Mouse (Mus musculus): ENCODE data around the gene Fn1. TPM values are rescaled to one million over a fixed set of nuclear protein-coding genes. Genes with fewer than 3 reads are reported as not detected.

The Fn1 gene
- total RNA-seq, 2 experiments from 2014 or later = 31.9 to 147 TPM

GRCm38 (mm10) chr1:71609916-71610315 is 43.1 kb downstream of the Fn1 start:
- no peak for ATAC-seq (replicated peaks; ENCODE audit: low FRiP score, poor library complexity, severe bottlenecking)

- ATAC-seq (replicated peaks; ENCODE audit: low FRiP score, poor library complexity, severe bottlenecking) = no peak
Observed at GRCm38 (mm10) chr1:71609057-71609775, 43.8 kb downstream of the Fn1 start.

- no peak for ATAC-seq (replicated peaks; ENCODE audit: low FRiP score, poor library complexity, severe bottlenecking)
Observed at GRCm38 (mm10) chr1:71606600-71607325, 46.2 kb downstream of the Fn1 start.

GRCm38 (mm10) chr1:71605751-71606150 is 47.2 kb downstream of the Fn1 start:
- ATAC-seq (replicated peaks; ENCODE audit: low FRiP score, poor library complexity, severe bottlenecking) = no peak

- ATAC-seq (replicated peaks; ENCODE audit: low FRiP score, poor library complexity, severe bottlenecking) = no peak
Observed at GRCm38 (mm10) chr1:71595365-71595764, 57.6 kb downstream of the Fn1 start.

GRCm38 (mm10) chr1:71594268-71594667 is 58.7 kb downstream of the Fn1 start:
- ATAC-seq (replicated peaks; ENCODE audit: low FRiP score, poor library complexity, severe bottlenecking) = no peak

- ATAC-seq (replicated peaks; ENCODE audit: low FRiP score, poor library complexity, severe bottlenecking) = no peak
Observed at GRCm38 (mm10) chr1:71593184-71593583, 59.8 kb downstream of the Fn1 start.

- no peak for ATAC-seq (replicated peaks; ENCODE audit: low FRiP score, poor library complexity, severe bottlenecking)
Observed at GRCm38 (mm10) chr1:71590038-71590437, 63.0 kb downstream of the Fn1 start.

- ATAC-seq (replicated peaks; ENCODE audit: low FRiP score, poor library complexity, severe bottlenecking) = no peak
Observed at GRCm38 (mm10) chr1:71586658-71587057, 66.3 kb downstream of the Fn1 start.

GRCm38 (mm10) chr1:71583900-71584299 is 69.1 kb downstream of the Fn1 start:
- ATAC-seq (replicated peaks; ENCODE audit: low FRiP score, poor library complexity, severe bottlenecking) = no peak

GRCm38 (mm10) chr1:71583302-71583701 is 69.7 kb downstream of the Fn1 start:
- ATAC-seq (replicated peaks; ENCODE audit: low FRiP score, poor library complexity, severe bottlenecking) = no peak

GRCm38 (mm10) chr1:71580408-71580807 is 72.6 kb downstream of the Fn1 start:
- no peak for ATAC-seq (replicated peaks; ENCODE audit: low FRiP score, poor library complexity, severe bottlenecking)

GRCm38 (mm10) chr1:71579526-71579925 is 73.5 kb downstream of the Fn1 start:
- ATAC-seq (replicated peaks; ENCODE audit: low FRiP score, poor library complexity, severe bottlenecking) = no peak

- ATAC-seq (replicated peaks; ENCODE audit: low FRiP score, poor library complexity, severe bottlenecking) = no peak
Observed at GRCm38 (mm10) chr1:71576837-71577236, 76.2 kb downstream of the Fn1 start.

GRCm38 (mm10) chr1:71575987-71576386 is 77.0 kb downstream of the Fn1 start:
- no peak for ATAC-seq (replicated peaks; ENCODE audit: low FRiP score, poor library complexity, severe bottlenecking)

GRCm38 (mm10) chr1:71570116-71570515 is 82.9 kb downstream of the Fn1 start:
- no peak for ATAC-seq (replicated peaks; ENCODE audit: low FRiP score, poor library complexity, severe bottlenecking)

- ATAC-seq (replicated peaks; ENCODE audit: low FRiP score, poor library complexity, severe bottlenecking) = no peak
Observed at GRCm38 (mm10) chr1:71567884-71568605, 85.0 kb downstream of the Fn1 start.

GRCm38 (mm10) chr1:71564291-71564690 is 88.7 kb downstream of the Fn1 start:
- no peak for ATAC-seq (replicated peaks; ENCODE audit: low FRiP score, poor library complexity, severe bottlenecking)

- no peak for ATAC-seq (replicated peaks; ENCODE audit: low FRiP score, poor library complexity, severe bottlenecking)
Observed at GRCm38 (mm10) chr1:71560626-71561025, 92.4 kb downstream of the Fn1 start.

- ATAC-seq (replicated peaks; ENCODE audit: low FRiP score, poor library complexity, severe bottlenecking) = peak; percentile 99
Observed at GRCm38 (mm10) chr1:71556688-71557612, 96.0 kb downstream of the Fn1 start, which contains the start of gene Atic. Gene Atic, plus strand, starts transcription at chr1:71557150.
